In the genomic region with DNA sequence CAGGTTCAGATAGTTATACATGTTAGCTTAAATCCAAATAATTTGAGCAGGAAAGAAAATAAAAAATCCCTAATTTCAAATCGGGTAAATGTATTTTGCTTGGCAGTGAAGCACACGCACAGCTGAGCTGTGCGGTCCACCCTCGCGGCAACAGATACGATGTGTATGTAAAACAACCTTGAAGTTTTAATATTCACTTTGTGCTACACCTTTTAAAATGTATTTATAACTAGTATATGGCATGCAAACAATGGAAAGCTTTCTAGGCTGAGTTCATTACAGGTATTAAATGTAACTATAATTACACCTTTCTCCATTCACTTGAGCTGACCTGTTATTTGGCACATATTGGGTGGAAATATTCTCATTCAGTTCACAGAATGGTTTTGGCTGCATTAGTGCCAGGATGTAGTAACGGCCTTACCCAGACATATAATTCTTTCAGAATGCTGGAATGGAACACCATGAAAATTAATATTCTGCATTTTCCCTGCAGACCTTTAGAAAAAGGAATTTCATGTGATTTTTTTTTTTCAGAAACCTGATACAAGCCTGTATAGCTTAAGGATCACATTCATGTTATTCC, we compare ENCODE assay signal across 27 mouse cellular contexts.
"Had no signal": no experiment of that assay in that cellular context is flagged by ENCODE, and none has a peak within 500 bp of the region (broad histone marks: within the 10 kb centered on the region; RNA-seq: fewer than 3 reads in every experiment).

No protein-coding gene starts in this region.

- ATAC-seq: hindbrain, embryonic 16.5 days; inflammation-experienced regulatory T-cells, adult 6 months; intestine, embryonic 15.5 days; intestine, postnatal 0 days; liver, embryonic 12.5 days had no signal

- H3K4me1 ChIP-seq: heart, embryonic 10.5 days; heart, embryonic 12.5 days; hindbrain, embryonic 10.5 days; hindbrain, embryonic 12.5 days; intestine, embryonic 15.5 days; kidney, embryonic 15.5 days; limb, embryonic 12.5 days; liver, embryonic 12.5 days had no signal

- H3K4me2 ChIP-seq: heart, embryonic 12.5 days; hindbrain, embryonic 12.5 days; hindbrain, embryonic 14.5 days; intestine, embryonic 15.5 days; kidney, embryonic 15.5 days; limb, embryonic 12.5 days; liver, embryonic 12.5 days had no signal

- H3K36me3 ChIP-seq: heart, embryonic 10.5 days; heart, embryonic 12.5 days; hindbrain, embryonic 10.5 days; hindbrain, embryonic 12.5 days; intestine, embryonic 15.5 days; kidney, embryonic 15.5 days; limb, embryonic 12.5 days; liver, embryonic 12.5 days had no signal

- H3K27ac ChIP-seq: gastrocnemius, adult 2 months; heart, embryonic 10.5 days; hindbrain, embryonic 10.5 days; hindbrain, embryonic 12.5 days; hindbrain, embryonic 14.5 days; intestine, embryonic 15.5 days; kidney, embryonic 15.5 days; kidney, postnatal 0 days; liver, embryonic 12.5 days; liver, embryonic 14.5 days had no signal

- H3K4me3 ChIP-seq: gastrocnemius, adult 2 months; heart, embryonic 10.5 days; heart, embryonic 12.5 days; hindbrain, embryonic 10.5 days; hindbrain, embryonic 12.5 days; intestine, embryonic 15.5 days; kidney, embryonic 15.5 days; limb, embryonic 12.5 days; liver, embryonic 12.5 days had no signal

- H3K9ac ChIP-seq: heart, embryonic 12.5 days; hindbrain, embryonic 12.5 days; hindbrain, embryonic 14.5 days; intestine, embryonic 15.5 days; kidney, embryonic 15.5 days; limb, embryonic 12.5 days; liver, embryonic 12.5 days; liver, embryonic 14.5 days had no signal

- DNase-seq: gastrocnemius, adult 2 months; gastrocnemius, postnatal 10 days; gastrocnemius, postnatal 25 days; heart, adult 18-20 months; heart, postnatal 10 days; heart, postnatal 4 days; kidney, adult 18-20 months; kidney, adult 8-10 months; kidney, postnatal 14 days; kidney, postnatal 36 days; layer of hippocampus, adult 9-11 months; layer of hippocampus, postnatal 36 days; left cerebral cortex, postnatal 4 days had no signal

- H3K27me3 ChIP-seq: heart, embryonic 12.5 days; hindbrain, embryonic 12.5 days; intestine, embryonic 15.5 days; kidney, embryonic 15.5 days; limb, embryonic 12.5 days; liver, embryonic 12.5 days had no signal

- H3K9me3 ChIP-seq: heart, embryonic 10.5 days; heart, embryonic 12.5 days; hindbrain, embryonic 10.5 days; hindbrain, embryonic 12.5 days; intestine, embryonic 15.5 days; kidney, embryonic 15.5 days; limb, embryonic 12.5 days; liver, embryonic 12.5 days had no signal
